Mouse (Mus musculus): Measurements from ENCODE around the gene Eno2. TPM values are rescaled to one million over a fixed set of nuclear protein-coding genes. Genes with fewer than 3 reads are reported as not detected.
A peak's percentile ranks its signal among the peaks of the same experiment; 100 is the strongest.

Gene Eno2
- total and polyA plus RNA-seq, 2 experiments from 2014 or later: 175 to 267 TPM

GRCm38 (mm10) chr6:124753861-124754260, 15.6 kb downstream of the Eno2 start:
- ATAC-seq (ENCODE audit: low FRiP score): no peak
- Histone ChIP-seq H3K4me1 (ENCODE audit: insufficient read depth, low read length) (peaks cover 28% of the 10 kb centered on the region), H3K27ac (ENCODE audit: low read depth, low read length) (no peak overlapping the region), H3K36me3 (ENCODE audit: insufficient read depth, low read length) (peaks cover 10% of the 10 kb centered on the region), H3K4me2 (ENCODE audit: low read depth, low read length, poor library complexity, severe bottlenecking) (peak overlapping the region; percentile 92), H3K27me3 (ENCODE audit: insufficient read depth, low read length) (no peaks in the 10 kb centered on the region), H3K9me3 (ENCODE audit: low read length) (no peaks in the 10 kb centered on the region), H3K4me3 (ENCODE audit: low read depth, low read length) (no peak overlapping the region), H3K9ac (replicated peaks; ENCODE audit: low read length, poor library complexity, severe bottlenecking) (no peak overlapping the region)
- no peak for DNase-seq (ENCODE audit: low spot score)
- WGBS: 95% methylated on average over 2 of the region's 2 CpGs
- TF ChIP-seq CTCF (IDR thresholded peaks at IDR 0.05): no peak

GRCm38 (mm10) chr6:124750405-124750804, 19.1 kb downstream of the Eno2 start:
- no peak overlapping the region for H3K4me3 ChIP-seq (ENCODE audit: low read depth, low read length)
- no peaks in the 10 kb centered on the region for H3K9me3 ChIP-seq (ENCODE audit: low read length)
- no peak for TF ChIP-seq CTCF (IDR thresholded peaks at IDR 0.05)
- 79% methylated on average over 8 of the region's 8 CpGs for WGBS
- DNase-seq (ENCODE audit: low spot score) (no peak), ATAC-seq (ENCODE audit: low FRiP score) (no peak)
- no peak overlapping the region for H3K27ac ChIP-seq (ENCODE audit: low read depth, low read length)
- peaks cover 24% of the 10 kb centered on the region for H3K36me3 ChIP-seq (ENCODE audit: insufficient read depth, low read length)
- H3K4me1 ChIP-seq (ENCODE audit: insufficient read depth, low read length): peaks cover 15% of the 10 kb centered on the region
- no peak overlapping the region for H3K9ac ChIP-seq (replicated peaks; ENCODE audit: low read length, poor library complexity, severe bottlenecking)
- H3K27me3 ChIP-seq (ENCODE audit: insufficient read depth, low read length): no peaks in the 10 kb centered on the region
- no peak overlapping the region for H3K4me2 ChIP-seq (ENCODE audit: low read depth, low read length, poor library complexity, severe bottlenecking)

DNA sequence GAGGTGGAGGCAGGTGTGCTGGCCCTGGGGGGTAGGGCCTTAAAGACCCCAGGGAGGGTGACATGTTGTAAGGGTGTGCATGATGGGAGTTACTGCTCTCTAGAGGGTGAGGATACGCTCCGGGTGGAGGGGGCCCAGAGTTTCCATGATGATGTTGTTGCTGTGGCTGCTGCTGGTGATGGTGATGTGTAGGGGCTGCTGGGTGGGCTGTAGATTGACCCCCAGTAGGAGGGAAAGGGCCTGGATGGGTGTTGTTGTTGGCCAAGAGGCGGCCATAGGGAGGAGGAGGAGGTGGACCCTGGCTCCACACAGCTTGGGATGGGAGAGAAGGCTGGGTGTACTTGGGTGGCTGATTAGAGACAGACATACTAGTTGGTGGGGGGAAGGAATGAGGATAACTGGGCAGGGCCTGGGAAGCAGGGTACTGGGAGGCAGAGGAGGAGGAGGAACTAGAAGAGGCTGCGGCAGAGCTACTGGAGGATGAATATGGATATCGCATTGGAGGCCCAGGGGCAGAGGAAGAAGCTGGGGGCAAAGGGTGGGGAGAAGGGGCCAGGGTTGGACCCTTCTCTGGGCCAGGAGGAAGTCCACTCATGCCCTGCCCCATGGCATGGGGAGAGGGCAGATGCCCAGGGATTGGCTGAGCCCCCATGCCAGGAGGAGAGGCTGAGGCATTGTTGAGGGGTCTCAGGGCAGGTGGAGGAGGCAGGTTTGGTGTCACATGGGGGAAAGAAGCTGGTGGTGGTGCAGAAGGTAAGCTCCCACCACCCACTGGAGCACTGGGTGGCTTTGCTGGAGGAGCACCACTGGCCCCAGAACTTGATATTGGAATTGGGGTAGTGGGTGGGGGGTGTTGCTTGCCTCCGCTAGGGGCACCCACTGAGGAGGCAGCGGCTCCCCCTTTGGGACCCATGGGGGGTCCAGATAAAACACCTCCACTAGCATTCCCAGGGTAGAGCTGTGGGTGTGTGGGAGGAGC, 22.5 kb downstream of the Eno2 start:
- Histone ChIP-seq H3K9ac (replicated peaks; ENCODE audit: low read length, poor library complexity, severe bottlenecking) (no peak overlapping the region), H3K4me2 (ENCODE audit: low read depth, low read length, poor library complexity, severe bottlenecking) (peak overlapping the region; percentile 97; the same call in 1 of the 2 replicates), H3K27me3 (ENCODE audit: insufficient read depth, low read length) (no peaks in the 10 kb centered on the region), H3K4me1 (ENCODE audit: insufficient read depth, low read length) (no peaks in the 10 kb centered on the region), H3K4me3 (ENCODE audit: low read depth, low read length) (no peak overlapping the region), H3K36me3 (ENCODE audit: insufficient read depth, low read length) (peaks cover 47% of the 10 kb centered on the region), H3K9me3 (ENCODE audit: low read length) (no peaks in the 10 kb centered on the region), H3K27ac (ENCODE audit: low read depth, low read length) (0 out of 2 replicates have a peak overlapping the region, but pooled peaks have one; percentile 87)
- no peak for TF ChIP-seq CTCF (IDR thresholded peaks at IDR 0.05)
- WGBS: 87% methylated on average over 7 of the region's 7 CpGs
- ATAC-seq (ENCODE audit: low FRiP score): no peak
- DNase-seq (ENCODE audit: low spot score): no peak

GRCm38 (mm10) chr6:124746296-124746605, 23.2 kb downstream of the Eno2 start:
- Histone ChIP-seq H3K9me3 (ENCODE audit: low read length) (no peaks in the 10 kb centered on the region), H3K27ac (ENCODE audit: low read depth, low read length) (peak overlapping the region; percentile 87), H3K36me3 (ENCODE audit: insufficient read depth, low read length) (peaks cover 47% of the 10 kb centered on the region), H3K4me1 (ENCODE audit: insufficient read depth, low read length) (no peaks in the 10 kb centered on the region), H3K4me2 (ENCODE audit: low read depth, low read length, poor library complexity, severe bottlenecking) (peak overlapping the region; percentile 97), H3K9ac (replicated peaks; ENCODE audit: low read length, poor library complexity, severe bottlenecking) (peak overlapping the region; percentile 84), H3K4me3 (ENCODE audit: low read depth, low read length) (peak overlapping the region; percentile 44), H3K27me3 (ENCODE audit: insufficient read depth, low read length) (no peaks in the 10 kb centered on the region)
- no peak for TF ChIP-seq CTCF (IDR thresholded peaks at IDR 0.05)
- 0 out of 2 replicates have a peak, but pooled peaks have one; percentile 1 for ATAC-seq (ENCODE audit: low FRiP score)
- DNase-seq (ENCODE audit: low spot score): no peak
- WGBS: 12% methylated on average over 8 of the region's 8 CpGs

GRCm38 (mm10) chr6:124745490-124746295, 23.8 kb downstream of the Eno2 start:
- Histone ChIP-seq H3K4me3 (ENCODE audit: low read depth, low read length) (peak overlapping the region; percentile 44), H3K27ac (ENCODE audit: low read depth, low read length) (peak overlapping the region; percentile 87), H3K9me3 (ENCODE audit: low read length) (no peaks in the 10 kb centered on the region), H3K4me2 (ENCODE audit: low read depth, low read length, poor library complexity, severe bottlenecking) (peak overlapping the region; percentile 97), H3K9ac (replicated peaks; ENCODE audit: low read length, poor library complexity, severe bottlenecking) (peak overlapping the region; percentile 84), H3K36me3 (ENCODE audit: insufficient read depth, low read length) (peaks cover 47% of the 10 kb centered on the region), H3K27me3 (ENCODE audit: insufficient read depth, low read length) (no peaks in the 10 kb centered on the region), H3K4me1 (ENCODE audit: insufficient read depth, low read length) (no peaks in the 10 kb centered on the region)
- TF ChIP-seq CTCF (IDR thresholded peaks at IDR 0.05): peak; percentile 89
- under 1% methylated on average over 72 of the region's 85 CpGs for WGBS
- DNase-seq (ENCODE audit: low spot score) (peak; percentile 98), ATAC-seq (ENCODE audit: low FRiP score) (peak; percentile 86)

All from midbrain, postnatal 0 days (tissue).